Mouse (Mus musculus) heart, postnatal 0 days (tissue): ENCODE results near the gene Abhd8. TPM values are rescaled to one million over a fixed set of nuclear protein-coding genes. Genes with fewer than 3 reads are reported as not detected.

Experiments
- ATAC-seq: fragments of 200-750 bp; cut with Nextera tagmentation; 2 replicates; pipeline ENCODE4 v1.8.0; 2017; ENCODE audit warnings: low read depth, moderate number of reproducible peaks, moderate library complexity; ENCODE audit not compliant: insufficient read depth
- DNase-seq: peaks from one replicate; pipeline ENCODE4 v3.0.0-alpha.2; 2016; ENCODE audit warnings: low spot score
- H3K27ac ChIP-seq: fragments of 300-500 bp; sonication (generic); 2 replicates; pipeline ENCODE4 v1.5.1; 2014; ENCODE audit warnings: low read depth, mild to moderate bottlenecking
- H3K27me3 ChIP-seq: fragments of 300-500 bp; sonication (generic); 2 replicates; pipeline ENCODE4 v1.6.1; 2014; ENCODE audit warnings: low read length, mixed read lengths; ENCODE audit not compliant: control insufficient read depth, insufficient read depth
- H3K36me3 ChIP-seq: fragments of 300-500 bp; sonication (generic); replicated peaks from 2 replicates; pipeline ENCODE4 v1.6.1; 2014; ENCODE audit warnings: low read length, mixed read lengths; ENCODE audit not compliant: control insufficient read depth, insufficient read depth
- H3K4me1 ChIP-seq: fragments of 300-500 bp; sonication (generic); 2 replicates; pipeline ENCODE4 v1.6.1; 2014; ENCODE audit warnings: antibody characterized with exemption; ENCODE audit not compliant: control insufficient read depth, insufficient read depth
- H3K4me2 ChIP-seq: fragments of 300-500 bp; sonication (generic); 2 replicates; pipeline ENCODE4 v1.6.1; 2014; ENCODE audit warnings: low read depth, mild to moderate bottlenecking, low read length, moderate library complexity
- H3K4me3 ChIP-seq: fragments of 300-500 bp; sonication (generic); 2 replicates; pipeline ENCODE4 v1.5.1; 2014; ENCODE audit warnings: low read depth, low read length
- H3K9ac ChIP-seq: fragments of 300-500 bp; sonication (generic); replicated peaks from 2 replicates; pipeline ENCODE4 v1.6.1; 2014; ENCODE audit warnings: low read depth, low read length, mixed read lengths
- H3K9me3 ChIP-seq: fragments of 300-500 bp; sonication (generic); replicated peaks from 2 replicates; pipeline ENCODE4 v1.6.1; 2016; ENCODE audit warnings: low read length; ENCODE audit not compliant: control insufficient read depth
- CTCF ChIP-seq: IDR thresholded peaks from 2 replicates; pipeline ENCODE4 v1.5.1; 2016; ENCODE audit warnings: antibody characterized with exemption, control low read depth, low read depth
- EP300 ChIP-seq: IDR thresholded peaks from 2 replicates; pipeline ENCODE4 v1.6.1; 2016; ENCODE audit warnings: antibody characterized with exemption, low read depth
- WGBS: fragments of 180-500 bp; shearing (Covaris S2); extraction: QIAGEN DNeasy Blood & Tissue Kit; methylation state at CpG from one replicate; pipeline ENCODE4 v1.1.7; 2014; 5-methylcytosine and 5-hydroxymethylcytosine counted together
- polyA plus RNA-seq: library from polyadenylated mRNA; unstranded; fragments of >200 nt; fragmentation: Nextera tagmentation; extraction: Ambion mirVana; gene quantifications from 2 replicates; pipeline ENCODE4 v1.2.1, GENCODE M21; 2015
- total RNA-seq: library from RNA; depleted of rRNA; stranded (reverse); fragments of >200 nt; gene quantifications from 2 replicates; pipeline ENCODE4 v1.2.3, GENCODE M21; 2014; ENCODE audit warnings: low replicate concordance

Gene Abhd8
- total and polyA plus RNA-seq, 2 experiments from 2014 or later = 32.8 to 57.7 TPM

DNA sequence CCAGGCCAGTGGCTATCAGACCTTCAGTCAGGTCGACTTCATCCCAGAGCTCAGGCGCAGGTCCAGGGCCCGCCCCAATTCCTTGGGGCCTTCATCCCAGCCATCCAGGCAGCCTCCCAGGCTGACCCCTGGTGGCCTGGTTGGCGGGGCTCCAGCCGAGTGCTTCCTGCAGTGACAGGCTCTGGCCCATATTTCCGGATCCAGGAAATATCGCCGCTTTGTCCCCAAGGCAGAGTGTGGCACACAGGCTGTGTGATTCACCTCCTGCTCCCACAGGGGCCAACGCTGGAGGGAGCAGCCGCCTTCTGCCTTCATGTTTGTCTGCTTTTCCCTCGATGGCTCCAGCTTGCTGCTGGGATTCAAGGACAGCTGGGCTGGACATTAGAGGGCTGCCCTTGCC lies 33.0 kb upstream of the Abhd8 start:
- Histone ChIP-seq H3K4me1 (peaks cover 44% of the 10 kb centered on the region), H3K27ac (peak overlapping the region; percentile 54), H3K36me3 (peaks cover 13% of the 10 kb centered on the region), H3K27me3 (no peaks in the 10 kb centered on the region), H3K9me3 (no peaks in the 10 kb centered on the region), H3K4me3 (no peak overlapping the region), H3K9ac (no peak overlapping the region), H3K4me2 (no peak overlapping the region)
- peak; percentile 31 for TF ChIP-seq CTCF
- TF ChIP-seq EP300 = 0 out of 2 replicates have a peak, but pooled peaks have one; percentile 76
- ATAC-seq (peak; percentile 62), DNase-seq (peak; percentile 80)
- WGBS = 22% methylated on average over 11 of the region's 11 CpGs

DNA sequence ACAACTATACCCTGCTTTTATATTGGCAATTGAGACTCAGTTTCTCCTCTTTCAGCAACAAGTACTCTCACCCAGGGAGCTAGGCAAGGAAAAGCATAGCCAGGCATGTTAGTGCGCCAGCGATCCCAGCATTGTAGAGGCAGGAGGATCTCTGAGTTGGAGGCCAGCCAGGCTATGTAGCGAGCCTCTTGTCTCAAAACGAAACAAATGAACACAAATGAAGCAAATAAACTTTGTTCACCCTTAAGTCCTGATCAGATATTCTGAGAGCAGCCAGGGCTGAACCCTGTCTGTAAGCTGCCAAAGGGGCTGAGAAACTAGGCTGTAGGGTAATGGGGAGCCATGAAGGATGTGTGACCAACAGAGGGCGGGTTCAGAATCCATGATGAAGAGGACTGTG lies 32.4 kb upstream of the Abhd8 start:
- Histone ChIP-seq H3K4me2 (no peak overlapping the region), H3K27ac (peak overlapping the region; percentile 54), H3K4me1 (peaks cover 44% of the 10 kb centered on the region), H3K4me3 (no peak overlapping the region), H3K36me3 (peaks cover 20% of the 10 kb centered on the region), H3K27me3 (no peaks in the 10 kb centered on the region), H3K9me3 (no peaks in the 10 kb centered on the region), H3K9ac (no peak overlapping the region)
- no peak for TF ChIP-seq CTCF
- no peak for TF ChIP-seq EP300
- WGBS = 65% methylated on average over 5 of the region's 5 CpGs
- ATAC-seq = no peak
- no peak for DNase-seq

DNA sequence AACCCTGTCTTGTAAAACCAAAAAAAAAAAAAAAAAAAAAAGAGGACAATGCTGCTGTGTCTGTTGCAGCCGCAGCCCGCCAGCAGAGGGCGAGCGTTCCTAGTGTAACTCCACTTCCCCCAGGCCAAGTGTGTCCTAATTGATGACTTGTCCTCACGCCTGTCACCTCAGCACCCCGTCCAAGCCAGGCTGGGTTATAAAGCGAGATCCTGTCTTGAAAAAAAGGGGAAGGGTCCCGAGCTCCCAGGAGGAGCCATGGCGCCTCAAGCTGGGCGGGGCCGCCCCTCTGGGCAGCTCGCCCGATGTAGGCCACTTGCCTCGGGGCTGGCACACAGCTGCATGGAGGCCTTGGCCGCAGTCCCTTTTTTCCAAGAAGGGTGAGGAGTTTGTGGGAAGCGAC lies 31.6 kb upstream of the Abhd8 start:
- TF ChIP-seq CTCF (peak; percentile 78), EP300 (no peak)
- H3K9ac ChIP-seq = no peak overlapping the region
- H3K27me3 ChIP-seq = no peaks in the 10 kb centered on the region
- H3K4me2 ChIP-seq = peak overlapping the region; percentile 50
- no peaks in the 10 kb centered on the region for H3K9me3 ChIP-seq
- 8% methylated on average over 15 of the region's 16 CpGs for WGBS
- ATAC-seq (peak; percentile 73), DNase-seq (peak; percentile 79)
- peaks cover 44% of the 10 kb centered on the region for H3K4me1 ChIP-seq
- H3K4me3 ChIP-seq = peak overlapping the region; percentile 24; the same call in 1 of the 2 replicates
- H3K27ac ChIP-seq = peak overlapping the region; percentile 54
- peaks cover 23% of the 10 kb centered on the region for H3K36me3 ChIP-seq

DNA sequence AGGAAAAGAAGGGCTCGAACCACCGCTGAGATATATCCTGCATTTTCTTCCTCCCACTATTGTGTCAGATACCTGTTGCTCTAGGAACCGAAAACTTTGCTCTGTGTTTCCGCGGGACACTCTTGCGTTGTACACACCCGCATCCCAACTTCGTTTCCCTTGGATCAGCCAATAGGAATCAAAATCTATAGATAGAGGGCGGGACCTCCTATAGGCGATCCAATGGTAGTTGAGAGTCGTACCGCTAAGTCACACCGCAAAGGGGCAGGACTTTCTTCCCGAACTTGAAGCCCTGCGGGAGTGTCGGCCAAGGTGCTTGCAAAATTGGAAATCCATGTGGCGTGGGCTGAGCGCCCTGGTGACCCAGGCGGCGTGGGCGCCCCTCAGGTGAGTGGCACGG lies 25.0 kb upstream of the Abhd8 start:
- no peaks in the 10 kb centered on the region for H3K9me3 ChIP-seq
- ATAC-seq (peak; percentile 85), DNase-seq (peak; percentile 93)
- TF ChIP-seq EP300 (no peak), CTCF (no peak)
- peak overlapping the region; percentile 98 for H3K4me2 ChIP-seq
- H3K27me3 ChIP-seq = no peaks in the 10 kb centered on the region
- H3K9ac ChIP-seq = peak overlapping the region; percentile 69
- peaks cover 10% of the 10 kb centered on the region for H3K4me1 ChIP-seq
- peak overlapping the region; percentile 90 for H3K27ac ChIP-seq
- peak overlapping the region; percentile 89 for H3K4me3 ChIP-seq
- peaks cover 23% of the 10 kb centered on the region for H3K36me3 ChIP-seq
- WGBS = 0% methylated on average over 22 of the region's 22 CpGs

DNA sequence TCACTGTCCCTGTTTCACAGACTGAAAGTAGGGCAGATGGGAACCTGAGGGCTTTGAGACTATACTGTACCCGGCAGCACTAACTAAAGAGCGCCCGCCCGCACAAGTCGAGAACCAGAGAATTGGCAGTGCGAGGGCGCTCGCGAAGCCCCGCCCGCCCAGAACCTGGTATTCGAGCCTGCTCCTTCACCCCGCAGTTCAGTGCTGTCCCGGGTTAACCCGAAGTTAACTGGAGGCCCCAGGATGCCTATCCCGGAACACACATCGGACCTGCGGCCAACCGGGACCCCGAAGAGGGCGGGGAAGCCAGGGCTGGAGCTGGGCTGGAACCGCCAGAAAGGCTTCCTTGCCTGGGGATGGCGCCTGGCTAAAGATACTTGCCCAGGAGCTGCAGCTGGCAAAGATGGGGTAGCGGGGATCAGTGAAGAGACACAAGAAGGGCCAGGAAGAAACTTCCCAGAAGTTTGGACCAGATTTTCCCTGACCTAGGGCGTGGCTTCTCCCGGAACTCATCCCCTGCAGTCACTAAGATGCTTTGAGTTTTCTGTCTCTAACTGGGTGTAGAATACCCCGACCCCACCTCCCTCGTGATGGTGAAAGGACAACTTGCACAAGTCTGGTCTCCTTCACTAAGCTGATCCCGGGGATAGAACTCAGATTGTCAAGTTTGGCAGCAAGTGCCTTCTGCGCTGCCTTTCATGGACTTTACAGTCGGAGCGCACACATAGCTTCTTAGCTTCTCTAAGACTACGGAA lies 24.4 kb upstream of the Abhd8 start, which contains the start of gene Gtpbp3:
Gene Gtpbp3, plus strand, starts transcription at position 413 of the 755 bp plus-strand sequence.
- under 1% methylated on average over 33 of the region's 33 CpGs for WGBS
- DNase-seq = peak; percentile 75
- Histone ChIP-seq H3K27me3 (no peaks in the 10 kb centered on the region), H3K36me3 (peaks cover 23% of the 10 kb centered on the region), H3K4me1 (peaks cover 10% of the 10 kb centered on the region), H3K9ac (peak within 1 kb of the TSS; percentile 69), H3K4me2 (peak within 1 kb of the TSS; percentile 98), H3K27ac (peak within 1 kb of the TSS; percentile 90), H3K4me3 (peak within 1 kb of the TSS; percentile 89), H3K9me3 (no peaks in the 10 kb centered on the region)
- ATAC-seq = peak; percentile 54
- TF ChIP-seq EP300 = no peak
- no peak; the same call in 1 of the 2 replicates for TF ChIP-seq CTCF
